Mouse (Mus musculus): ENCODE measurements around the gene Mre11a. TPM values are rescaled to one million over a fixed set of nuclear protein-coding genes. Genes with fewer than 3 reads are reported as not detected.

Mre11a gene
- polyA plus RNA-seq, 1 experiment from 2014 or later = 4.7 TPM

DNA sequence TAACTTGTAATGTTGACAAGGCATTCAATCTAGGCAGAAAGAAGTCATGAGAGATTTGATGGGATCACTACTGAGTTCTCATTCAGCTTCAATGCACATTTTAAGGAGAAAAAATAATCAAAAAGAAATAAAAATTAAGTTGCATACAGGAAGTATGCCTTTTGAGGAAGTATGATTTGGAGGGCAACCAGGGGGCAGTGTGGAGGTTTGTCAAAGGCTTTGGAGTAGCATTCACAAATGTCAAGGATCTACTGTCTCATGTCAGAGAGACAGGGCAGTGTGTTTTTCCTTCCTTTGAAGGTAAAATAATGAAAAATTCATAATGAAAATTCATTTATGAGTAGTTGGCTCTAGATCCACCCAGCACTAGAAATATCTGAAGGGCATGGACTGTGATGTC lies 100.7 kb downstream of the Mre11a start:
- TF ChIP-seq EP300 (IDR thresholded peaks at IDR 0.05) (no peak), CTCF (IDR thresholded peaks at IDR 0.05) (peak; percentile 32)
- no peak overlapping the region for H3K4me2 ChIP-seq (replicated peaks; ENCODE audit: low read depth, low read length)
- no peak for DNase-seq (ENCODE audit: low spot score)

DNA sequence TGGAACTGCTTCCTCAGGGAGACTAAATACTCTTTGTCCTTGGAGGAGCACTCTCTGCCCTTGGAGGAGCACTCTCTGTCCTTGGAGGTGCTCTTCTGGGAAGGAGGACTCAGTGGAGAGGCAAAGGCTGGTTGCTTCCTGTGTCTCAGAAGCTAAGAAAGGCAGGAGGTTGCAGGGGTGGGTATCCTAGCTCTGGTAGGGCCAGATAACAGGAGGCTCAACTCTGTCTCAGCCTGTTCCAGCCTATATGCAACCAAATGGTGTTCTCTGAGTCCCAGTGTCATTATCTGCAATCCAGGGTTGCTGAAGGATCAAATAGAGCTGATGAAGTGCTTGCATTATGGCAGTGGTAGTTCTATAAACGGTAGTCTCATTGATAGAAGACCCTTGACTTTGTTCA lies 101.5 kb downstream of the Mre11a start:
- TF ChIP-seq CTCF (IDR thresholded peaks at IDR 0.05) = no peak
- no peak for TF ChIP-seq EP300 (IDR thresholded peaks at IDR 0.05)
- Histone ChIP-seq H3K36me3 (ENCODE audit: insufficient read depth, low read length) (no peaks in the 10 kb centered on the region), H3K9ac (replicated peaks; ENCODE audit: low read depth) (no peak overlapping the region), H3K4me1 (ENCODE audit: insufficient read depth, low read depth, low read length) (no peaks in the 10 kb centered on the region), H3K27ac (ENCODE audit: low read length) (no peak overlapping the region), H3K27me3 (replicated peaks; ENCODE audit: insufficient read depth, low read length) (no peaks in the 10 kb centered on the region), H3K4me2 (replicated peaks; ENCODE audit: low read depth, low read length) (no peak overlapping the region), H3K9me3 (ENCODE audit: low read length) (no peaks in the 10 kb centered on the region), H3K4me3 (ENCODE audit: low read depth, low read length) (no peak overlapping the region)
- DNase-seq (ENCODE audit: low spot score) (no peak), ATAC-seq (no peak)
- 57% methylated on average over 1 of the region's 1 CpGs for WGBS

More for the DNA sequence above, 100.7 kb downstream of the Mre11a start:
- H3K4me3 ChIP-seq (ENCODE audit: low read depth, low read length) = no peak overlapping the region
- H3K27me3 ChIP-seq (replicated peaks; ENCODE audit: insufficient read depth, low read length) = no peaks in the 10 kb centered on the region
- no peaks in the 10 kb centered on the region for H3K4me1 ChIP-seq (ENCODE audit: insufficient read depth, low read depth, low read length)
- H3K27ac ChIP-seq (ENCODE audit: low read length) = no peak overlapping the region
- H3K9me3 ChIP-seq (ENCODE audit: low read length) = no peaks in the 10 kb centered on the region
- H3K9ac ChIP-seq (replicated peaks; ENCODE audit: low read depth) = no peak overlapping the region
- no peaks in the 10 kb centered on the region for H3K36me3 ChIP-seq (ENCODE audit: insufficient read depth, low read length)
- ATAC-seq = no peak

Other genes with a start within 250 kb of the Mre11a start
- gene Amotl1, start 139.6 kb upstream of the Mre11a start, polyA plus RNA-seq (2015; fragmentation: Nextera tagmentation; extraction: Ambion mirVana) = 12.9 and 14.3 TPM in 2 replicates
- gene Piwil4, start 43.9 kb upstream of the Mre11a start, polyA plus RNA-seq (2015; fragmentation: Nextera tagmentation; extraction: Ambion mirVana) = 9.1 and 9.8 TPM in 2 replicates
- 6.1 and 7.8 TPM in 2 replicates for gene Fut4, start 32.3 kb upstream of the Mre11a start, polyA plus RNA-seq (2015; fragmentation: Nextera tagmentation; extraction: Ambion mirVana)
- gene 1700012B09Rik, start 13.6 kb upstream of the Mre11a start, polyA plus RNA-seq (2015; fragmentation: Nextera tagmentation; extraction: Ambion mirVana) = 11.9 and 12.5 TPM in 2 replicates
- 19.7 and 21.4 TPM in 2 replicates for gene Ankrd49, start 202 bp downstream of the Mre11a start, polyA plus RNA-seq (2015; fragmentation: Nextera tagmentation; extraction: Ambion mirVana)
- gene Gpr83, start 75.6 kb downstream of the Mre11a start, polyA plus RNA-seq (2015; fragmentation: Nextera tagmentation; extraction: Ambion mirVana) = 0.05 TPM in 1 of 2 replicates, not detected in the other
- 0.23 TPM in 1 of 2 replicates, not detected in the other for gene Izumo1r, start 119.3 kb downstream of the Mre11a start, polyA plus RNA-seq (2015; fragmentation: Nextera tagmentation; extraction: Ambion mirVana)

Data from lung, postnatal 0 days (tissue).